Mouse (Mus musculus) limb, embryonic 14.5 days (tissue): ENCODE measurements at regions not wholly inside any gene's neighbourhood (a gene's known extent, or its start where the extent isn't known, plus 50 kb on each side); places are given as distances from the start of the nearest gene placed in this dataset.

Experiments used
- ATAC-seq: fragments of 200-750 bp; cut with Nextera tagmentation; 2 replicates; pipeline ENCODE4 v1.8.0; 2017; ENCODE audit warnings: low read depth, moderate number of reproducible peaks, moderate TSS enrichment; ENCODE audit not compliant: low FRiP score
- DNase-seq: peaks from one replicate; pipeline ENCODE4 v3.0.0-alpha.2; 2015; ENCODE audit warnings: low spot score
- H3K27ac ChIP-seq: fragments of 300-500 bp; sonication (generic); replicated peaks from 2 replicates; pipeline ENCODE4 v1.5.1; 2014; ENCODE audit warnings: low read depth, mild to moderate bottlenecking, low read length, moderate library complexity, mixed read lengths
- H3K27me3 ChIP-seq: fragments of 300-500 bp; sonication (generic); 2 replicates; pipeline ENCODE4 v1.6.1; 2014; ENCODE audit warnings: low read length, mixed read lengths; ENCODE audit not compliant: control insufficient read depth, insufficient read depth
- H3K36me3 ChIP-seq: fragments of 300-500 bp; sonication (generic); 2 replicates; pipeline ENCODE4 v1.6.1; 2014; ENCODE audit warnings: mild to moderate bottlenecking, low read length, moderate library complexity, mixed read lengths; ENCODE audit not compliant: control insufficient read depth, insufficient read depth
- H3K4me1 ChIP-seq: fragments of 300-500 bp; sonication (generic); 2 replicates; pipeline ENCODE4 v1.6.1; 2014; ENCODE audit warnings: antibody characterized with exemption, low read length, mixed read lengths; ENCODE audit not compliant: control insufficient read depth, insufficient read depth
- H3K4me2 ChIP-seq: fragments of 300-500 bp; sonication (generic); replicated peaks from 2 replicates; pipeline ENCODE4 v1.6.1; 2014; ENCODE audit warnings: low read depth, mild to moderate bottlenecking, low read length, moderate library complexity; ENCODE audit not compliant: severe bottlenecking
- H3K4me3 ChIP-seq: fragments of 300-500 bp; sonication (generic); replicated peaks from 2 replicates; pipeline ENCODE4 v1.5.1; 2014; ENCODE audit warnings: low read length
- H3K9ac ChIP-seq: fragments of 300-500 bp; sonication (generic); 2 replicates; pipeline ENCODE4 v1.6.1; 2014; ENCODE audit warnings: mild to moderate bottlenecking, low read depth, low read length, moderate library complexity; ENCODE audit not compliant: severe bottlenecking
- H3K9me3 ChIP-seq: fragments of 300-500 bp; sonication (generic); 2 replicates; pipeline ENCODE4 v1.6.1; 2016; ENCODE audit warnings: low read length; ENCODE audit not compliant: control insufficient read depth
- POLR2A ChIP-seq: fragments of 200-500 bp; IDR thresholded peaks from 2 replicates; pipeline ENCODE4 v1.8.0; 2012; ENCODE audit warnings: inconsistent platforms, mild to moderate bottlenecking, moderate library complexity, borderline replicate concordance; ENCODE audit not compliant: insufficient read depth, insufficient read length; ENCODE audit errors: extremely low read depth
- WGBS: fragments of 180-500 bp; shearing (Covaris S2); extraction: QIAGEN DNeasy Blood & Tissue Kit; methylation state at CpG from one replicate; pipeline ENCODE4 v1.1.7; 2014; 5-methylcytosine and 5-hydroxymethylcytosine counted together

DNA sequence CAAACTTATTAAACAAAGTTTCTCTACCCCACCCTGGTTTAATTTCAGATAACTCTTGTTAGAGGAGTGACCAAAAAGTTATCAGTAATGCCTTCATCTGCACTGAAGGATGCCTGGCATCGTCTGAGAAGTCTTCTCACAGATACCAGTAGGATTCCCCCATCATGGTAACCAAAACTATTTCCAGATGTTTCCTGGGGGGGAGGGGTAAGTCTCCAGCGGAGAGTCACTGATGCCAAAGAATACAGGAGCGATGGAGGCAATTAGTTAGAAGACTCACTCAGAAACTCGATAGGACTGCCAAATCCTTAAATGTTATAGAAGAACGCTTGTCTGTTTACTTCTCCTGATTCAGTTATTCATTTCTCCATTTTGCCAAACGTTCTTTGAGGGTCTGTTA is 116.3 kb upstream of the Nrbf2 start:
- TF ChIP-seq POLR2A, result no peak
- H3K4me1 ChIP-seq, result peaks cover 5% of the 10 kb centered on the region; the same call in 1 of the 2 replicates
- no peaks in the 10 kb centered on the region for H3K36me3 ChIP-seq
- no peaks in the 10 kb centered on the region for H3K9me3 ChIP-seq
- 17% methylated on average over 6 of the region's 6 CpGs for WGBS
- ATAC-seq (no peak), DNase-seq (peak; percentile 12)
- H3K4me3 ChIP-seq, result no peak overlapping the region
- H3K27ac ChIP-seq, result no peak overlapping the region
- no peaks in the 10 kb centered on the region for H3K27me3 ChIP-seq
- H3K9ac ChIP-seq, result no peak overlapping the region
- H3K4me2 ChIP-seq, result no peak overlapping the region

DNA sequence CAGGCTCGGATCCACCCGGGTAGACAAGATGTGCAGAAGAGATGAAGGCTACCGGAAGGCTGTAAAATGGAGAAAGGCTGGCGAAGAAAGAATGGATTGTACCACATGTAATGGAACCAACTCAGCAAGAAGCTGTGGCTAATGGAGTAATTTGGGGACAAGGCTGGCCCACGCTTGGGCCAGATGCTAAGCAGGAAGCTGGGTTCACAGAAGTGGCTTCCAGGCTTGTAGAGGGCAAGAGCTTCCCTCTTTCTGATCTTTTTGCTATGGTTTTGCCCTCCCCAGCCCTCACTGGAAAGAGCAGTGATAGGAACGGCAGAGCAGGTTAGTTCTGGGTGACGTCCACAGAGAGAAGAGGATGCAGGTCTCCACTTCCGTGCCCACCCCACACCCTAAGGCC is 117.7 kb upstream of the Egr2 start:
- WGBS, result 91% methylated on average over 8 of the region's 8 CpGs
- DNase-seq (no peak), ATAC-seq (no peak)
- Histone ChIP-seq H3K4me1 (no peaks in the 10 kb centered on the region), H3K27me3 (no peaks in the 10 kb centered on the region), H3K36me3 (no peaks in the 10 kb centered on the region), H3K9ac (no peak overlapping the region), H3K9me3 (no peaks in the 10 kb centered on the region), H3K4me2 (no peak overlapping the region), H3K4me3 (no peak overlapping the region), H3K27ac (no peak overlapping the region)
- no peak for TF ChIP-seq POLR2A

DNA sequence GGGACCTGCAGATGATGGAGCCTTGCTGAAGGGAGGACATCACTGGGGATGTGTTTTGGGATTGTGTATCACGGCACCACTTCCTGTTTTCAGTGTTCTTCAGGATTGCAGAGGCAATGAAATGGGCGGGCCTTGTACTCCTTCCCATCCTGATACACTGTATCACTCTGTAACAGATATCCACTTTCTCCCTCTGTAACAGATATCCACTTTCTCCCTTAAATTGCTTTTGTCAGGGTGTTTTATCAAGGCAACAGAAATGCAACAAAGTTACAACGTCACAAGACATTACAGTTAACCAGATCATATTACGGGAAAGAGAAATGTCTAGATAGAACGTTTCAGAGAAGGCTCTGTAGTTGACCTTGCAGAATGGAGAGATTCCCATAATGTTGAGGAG is 114.5 kb upstream of the Egr2 start:
- Histone ChIP-seq H3K4me1 (no peaks in the 10 kb centered on the region), H3K36me3 (no peaks in the 10 kb centered on the region), H3K9me3 (no peaks in the 10 kb centered on the region), H3K9ac (no peak overlapping the region), H3K4me2 (no peak overlapping the region), H3K4me3 (no peak overlapping the region), H3K27me3 (no peaks in the 10 kb centered on the region), H3K27ac (no peak overlapping the region)
- ATAC-seq, result no peak
- no peak for DNase-seq
- no peak for TF ChIP-seq POLR2A
- WGBS, result 69% methylated on average over 5 of the region's 5 CpGs

DNA sequence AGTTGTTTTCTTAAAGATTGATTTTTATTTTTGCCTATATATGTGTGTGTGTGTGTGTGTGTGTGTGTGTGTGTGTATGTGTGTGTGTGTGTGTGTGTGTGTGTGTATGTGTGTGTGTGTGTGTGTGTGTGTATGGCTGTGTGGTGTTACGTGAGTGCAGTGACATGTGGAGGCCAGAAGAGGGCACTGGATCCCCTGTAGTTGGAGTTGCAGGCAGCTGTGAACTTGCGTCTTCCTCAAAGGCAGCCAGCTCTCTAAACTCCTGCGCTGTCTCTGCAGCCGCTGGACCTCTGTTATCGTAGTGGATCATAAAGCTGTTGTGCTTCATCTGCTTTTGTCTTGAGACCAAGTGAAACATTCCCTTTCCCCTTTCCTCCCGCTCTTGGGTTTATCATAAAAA is 109.9 kb upstream of the Egr2 start:
- Histone ChIP-seq H3K9me3 (no peaks in the 10 kb centered on the region), H3K4me1 (no peaks in the 10 kb centered on the region), H3K4me3 (no peak overlapping the region), H3K9ac (no peak overlapping the region), H3K4me2 (no peak overlapping the region), H3K27me3 (no peaks in the 10 kb centered on the region), H3K27ac (no peak overlapping the region), H3K36me3 (no peaks in the 10 kb centered on the region)
- DNase-seq (no peak), ATAC-seq (no peak)
- 98% methylated on average over 6 of the region's 6 CpGs for WGBS
- TF ChIP-seq POLR2A, result no peak

DNA sequence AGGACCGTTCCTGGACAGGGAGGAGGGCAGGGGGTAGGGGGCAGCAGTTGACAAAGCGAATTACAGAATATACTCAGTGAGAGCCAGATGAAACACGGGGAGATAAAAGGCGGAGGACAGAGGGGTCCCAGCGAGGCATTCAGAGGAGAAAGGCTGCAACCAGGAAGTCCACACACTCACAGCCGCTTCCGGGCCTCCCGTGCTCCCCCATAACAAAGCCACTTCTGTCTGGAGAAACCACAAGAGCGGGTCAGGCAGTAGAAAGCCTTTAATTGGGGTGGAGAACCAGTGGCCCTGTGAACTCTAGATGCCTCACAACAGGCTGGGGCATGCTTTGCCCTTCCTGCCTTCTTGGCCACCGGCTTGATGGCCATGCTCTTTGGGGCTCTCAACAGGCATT is 108.1 kb upstream of the Egr2 start:
- WGBS, result 59% methylated on average over 10 of the region's 10 CpGs

DNA sequence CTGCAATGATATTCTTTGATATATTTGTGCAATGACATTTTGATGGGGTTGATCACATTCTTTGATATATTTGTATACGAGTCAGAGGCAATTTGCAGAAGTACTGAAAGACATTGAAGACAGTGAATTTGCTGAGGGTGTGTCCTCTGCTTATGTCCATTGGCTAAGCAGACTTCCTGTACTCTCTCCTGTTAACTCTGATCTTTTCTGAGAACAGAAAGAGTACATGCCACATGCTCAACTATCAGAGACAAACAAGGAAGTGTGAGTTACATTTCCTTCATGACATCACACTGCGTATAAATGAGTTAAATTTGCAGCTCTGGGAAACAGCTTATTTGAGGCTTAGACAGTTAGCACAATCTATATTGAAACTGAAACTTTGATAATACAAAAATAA is 104.5 kb upstream of the Egr2 start:
- ATAC-seq, result no peak
- Histone ChIP-seq H3K4me1 (no peaks in the 10 kb centered on the region), H3K4me3 (no peak overlapping the region), H3K9ac (no peak overlapping the region), H3K36me3 (no peaks in the 10 kb centered on the region), H3K4me2 (no peak overlapping the region), H3K9me3 (no peaks in the 10 kb centered on the region), H3K27me3 (no peaks in the 10 kb centered on the region), H3K27ac (no peak overlapping the region)
- no peak for DNase-seq
- WGBS, result 80% methylated on average over 2 of the region's 2 CpGs
- TF ChIP-seq POLR2A, result no peak

More for the DNA sequence above, 108.1 kb upstream of the Egr2 start:
- no peaks in the 10 kb centered on the region for H3K4me1 ChIP-seq
- no peak for DNase-seq
- no peak overlapping the region for H3K4me3 ChIP-seq
- H3K27me3 ChIP-seq, result no peaks in the 10 kb centered on the region
- no peaks in the 10 kb centered on the region for H3K36me3 ChIP-seq
- no peak for TF ChIP-seq POLR2A
- ATAC-seq, result no peak
- H3K9ac ChIP-seq, result no peak overlapping the region
- no peak overlapping the region for H3K27ac ChIP-seq
- no peaks in the 10 kb centered on the region for H3K9me3 ChIP-seq
- H3K4me2 ChIP-seq, result no peak overlapping the region
